In genomic region chr7:43782275-43783265, GRCm38 (mm10) we compare ENCODE assay signal across 7 mouse cellular contexts. TPM values are rescaled to one million over a fixed set of nuclear protein-coding genes. Genes with fewer than 3 reads are reported as not detected.
DNase-seq lines count a peak whose midpoint lies in the region; ATAC-seq lines count a peak whose summit lies in the region.

No protein-coding gene starts in this region.

- WGBS in intestine, embryonic 14.5 days = 9% methylated on average over 36 of the region's 36 CpGs
- 10% methylated on average over 36 of the region's 36 CpGs for WGBS in limb, embryonic 11.5 days
- 7% methylated on average over 36 of the region's 36 CpGs for WGBS in midbrain, embryonic 13.5 days

- no peaks in the 10 kb centered on the region for H3K4me1 ChIP-seq in intestine, embryonic 14.5 days (replicated peaks; ENCODE audit: control insufficient read depth, insufficient read depth, low read length)
- H3K4me1 ChIP-seq in limb, embryonic 11.5 days (ENCODE audit: control insufficient read depth, insufficient read depth, low read length) = peaks cover 3% of the 10 kb centered on the region; the same call in 1 of the 2 replicates
- H3K4me1 ChIP-seq in midbrain, embryonic 13.5 days (replicated peaks) = peaks cover 7% of the 10 kb centered on the region

- ATAC-seq in common myeloid progenitor, adult 5-6 weeks (replicated peaks; ENCODE audit: low read depth, poor library complexity, severe bottlenecking) = peak; percentile 94
- ATAC-seq in intestine, embryonic 14.5 days (replicated peaks; ENCODE audit: low FRiP score, low TSS enrichment, low read depth) = peak; percentile 63
- ATAC-seq in limb, embryonic 11.5 days (ENCODE audit: insufficient number of reproducible peaks, low FRiP score, low TSS enrichment, low read depth) = no peak; the same call in 1 of the 2 replicates
- ATAC-seq in midbrain, embryonic 13.5 days = peak; percentile 70

- intact Hi-C loops in gastrocnemius, postnatal 36 days (cut with DNase I) = loop anchor here (5.0 kb wide), 1 partner anchor 100 kb away; no protein-coding TSS in a partner anchor

- peak overlapping the region; percentile 53 for H3K4me2 ChIP-seq in intestine, embryonic 14.5 days (ENCODE audit: low read length)
- peak overlapping the region; percentile 49 for H3K4me2 ChIP-seq in limb, embryonic 11.5 days (ENCODE audit: low read depth, severe bottlenecking)
- peak overlapping the region; percentile 61 for H3K4me2 ChIP-seq in midbrain, embryonic 13.5 days (replicated peaks)

- DNase-seq in adipocyte (ENCODE audit: low spot score) = peak; percentile 18
- DNase-seq in gastrocnemius, postnatal 36 days = peak; percentile 60 to 75
- peak; percentile 98 for DNase-seq in intestine, embryonic 14.5 days (ENCODE audit: low spot score)
- DNase-seq in limb, embryonic 11.5 days (ENCODE audit: low spot score) = peak; percentile 93
- DNase-seq in spleen, adult 18-20 months = peak; percentile 36 to 75

- no peak overlapping the region for H3K27ac ChIP-seq in intestine, embryonic 14.5 days (ENCODE audit: low read depth)
- H3K27ac ChIP-seq in limb, embryonic 11.5 days (replicated peaks; ENCODE audit: low read depth, low read length) = no peak overlapping the region
- no peak overlapping the region for H3K27ac ChIP-seq in midbrain, embryonic 13.5 days

- no peaks in the 10 kb centered on the region for H3K9me3 ChIP-seq in intestine, embryonic 14.5 days (ENCODE audit: control insufficient read depth, low read length)
- H3K9me3 ChIP-seq in limb, embryonic 11.5 days (ENCODE audit: control insufficient read depth, low read length) = no peaks in the 10 kb centered on the region
- no peaks in the 10 kb centered on the region for H3K9me3 ChIP-seq in midbrain, embryonic 13.5 days

- no peaks in the 10 kb centered on the region for H3K36me3 ChIP-seq in intestine, embryonic 14.5 days (ENCODE audit: control insufficient read depth, insufficient read depth, low read length)
- H3K36me3 ChIP-seq in limb, embryonic 11.5 days (ENCODE audit: control insufficient read depth, insufficient read depth, low read length) = no peaks in the 10 kb centered on the region
- no peaks in the 10 kb centered on the region for H3K36me3 ChIP-seq in midbrain, embryonic 13.5 days

- no peak overlapping the region for H3K9ac ChIP-seq in intestine, embryonic 14.5 days (ENCODE audit: low read length)
- H3K9ac ChIP-seq in limb, embryonic 11.5 days (ENCODE audit: low read length) = no peak overlapping the region
- peak overlapping the region; percentile 56; the same call in 1 of the 2 replicates for H3K9ac ChIP-seq in midbrain, embryonic 13.5 days (replicated peaks)

- H3K27me3 ChIP-seq in intestine, embryonic 14.5 days (replicated peaks; ENCODE audit: control insufficient read depth, insufficient read depth, low read length) = no peaks in the 10 kb centered on the region; the same call in 1 of the 2 replicates
- peaks cover 6% of the 10 kb centered on the region; the same call in 1 of the 2 replicates for H3K27me3 ChIP-seq in limb, embryonic 11.5 days (ENCODE audit: control insufficient read depth, insufficient read depth, low read length)
- peaks cover 7% of the 10 kb centered on the region for H3K27me3 ChIP-seq in midbrain, embryonic 13.5 days

- peak overlapping the region; percentile 6; the same call in 1 of the 2 replicates for H3K4me3 ChIP-seq in intestine, embryonic 14.5 days (ENCODE audit: low read depth, low read length)
- peak overlapping the region; percentile 15 for H3K4me3 ChIP-seq in limb, embryonic 11.5 days (ENCODE audit: low read depth, low read length)
- peak overlapping the region; percentile 36 for H3K4me3 ChIP-seq in midbrain, embryonic 13.5 days (replicated peaks)

RNA-seq across cellular contexts. Expression of gene Klk10, which starts 1.7 kb away (rescaled TPM):
- total RNA-seq in common myeloid progenitor, adult 5-6 weeks (2017) = not detected in 2 replicates
- total RNA-seq in gastrocnemius, postnatal 36 days (2021) = not detected
- polyA plus RNA-seq in intestine, embryonic 14.5 days (2014; fragmentation: Nextera tagmentation; extraction: Ambion mirVana) = 1.1 and 1.4 TPM in 2 replicates
- 0.15 TPM in 1 of 2 replicates, not detected in the other for polyA plus RNA-seq in limb, embryonic 11.5 days (2014; fragmentation: Nextera tagmentation; extraction: Ambion mirVana)
- polyA plus RNA-seq in midbrain, embryonic 13.5 days (2015; fragmentation: Nextera tagmentation; extraction: Ambion mirVana) = not detected in 2 replicates

RNA-seq across cellular contexts. Expression of gene Klk11, which starts 8.2 kb away (rescaled TPM):
- not detected in 2 replicates for total RNA-seq in common myeloid progenitor, adult 5-6 weeks (2017)
- under 1 TPM in 1 of 2 experiments, not detected in 1; 0.20 TPM for total RNA-seq in gastrocnemius, postnatal 36 days (2021)
- polyA plus RNA-seq in intestine, embryonic 14.5 days (2014; fragmentation: Nextera tagmentation; extraction: Ambion mirVana) = not detected in 2 replicates
- polyA plus RNA-seq in limb, embryonic 11.5 days (2014; fragmentation: Nextera tagmentation; extraction: Ambion mirVana) = not detected in 2 replicates
- not detected in 2 replicates for polyA plus RNA-seq in midbrain, embryonic 13.5 days (2015; fragmentation: Nextera tagmentation; extraction: Ambion mirVana)

RNA-seq across cellular contexts. Expression of gene Klk9, which starts 9.1 kb away (rescaled TPM):
- not detected in 2 replicates for total RNA-seq in common myeloid progenitor, adult 5-6 weeks (2017)
- total RNA-seq in gastrocnemius, postnatal 36 days (2021) = not detected
- polyA plus RNA-seq in intestine, embryonic 14.5 days (2014; fragmentation: Nextera tagmentation; extraction: Ambion mirVana) = not detected in 2 replicates
- polyA plus RNA-seq in limb, embryonic 11.5 days (2014; fragmentation: Nextera tagmentation; extraction: Ambion mirVana) = not detected in 2 replicates
- polyA plus RNA-seq in midbrain, embryonic 13.5 days (2015; fragmentation: Nextera tagmentation; extraction: Ambion mirVana) = 0.13 and 0.20 TPM in 2 replicates

RNA-seq across cellular contexts. Expression of gene Klk12, which starts 13.9 kb away (rescaled TPM):
- not detected in 2 replicates for total RNA-seq in common myeloid progenitor, adult 5-6 weeks (2017)
- total RNA-seq in gastrocnemius, postnatal 36 days (2021) = not detected
- not detected in 2 replicates for polyA plus RNA-seq in intestine, embryonic 14.5 days (2014; fragmentation: Nextera tagmentation; extraction: Ambion mirVana)
- polyA plus RNA-seq in limb, embryonic 11.5 days (2014; fragmentation: Nextera tagmentation; extraction: Ambion mirVana) = not detected in 2 replicates
- not detected in 2 replicates for polyA plus RNA-seq in midbrain, embryonic 13.5 days (2015; fragmentation: Nextera tagmentation; extraction: Ambion mirVana)

RNA-seq across cellular contexts. Expression of gene Klk8, which starts 14.8 kb away (rescaled TPM):
- 29.0 and 33.0 TPM in 2 replicates for total RNA-seq in common myeloid progenitor, adult 5-6 weeks (2017)
- 1 to 10 TPM; 1.5 to 1.9 TPM for total RNA-seq in gastrocnemius, postnatal 36 days (2021)
- 26.7 and 29.9 TPM in 2 replicates for polyA plus RNA-seq in intestine, embryonic 14.5 days (2014; fragmentation: Nextera tagmentation; extraction: Ambion mirVana)
- 15.8 and 16.1 TPM in 2 replicates for polyA plus RNA-seq in limb, embryonic 11.5 days (2014; fragmentation: Nextera tagmentation; extraction: Ambion mirVana)
- 4.5 and 4.9 TPM in 2 replicates for polyA plus RNA-seq in midbrain, embryonic 13.5 days (2015; fragmentation: Nextera tagmentation; extraction: Ambion mirVana)

Comparison
In these comparisons a context has a peak if more than half of its experiments do, and no peak if none do; other contexts are left out.
1. DNase-seq: peak in every context shown above with its lines; median percentile 98 in intestine, embryonic 14.5 days; 93 in limb, embryonic 11.5 days; 68 in gastrocnemius, postnatal 36 days; 56 in spleen, adult 18-20 months; 18 in adipocyte.